Mouse (Mus musculus): ENCODE results near the gene Noxred1. TPM values are rescaled to one million over a fixed set of nuclear protein-coding genes. Genes with fewer than 3 reads are reported as not detected.

Gene Noxred1
- total and polyA plus RNA-seq, 3 experiments: 5.1 to 10.4 (median 6.9) TPM

DNA sequence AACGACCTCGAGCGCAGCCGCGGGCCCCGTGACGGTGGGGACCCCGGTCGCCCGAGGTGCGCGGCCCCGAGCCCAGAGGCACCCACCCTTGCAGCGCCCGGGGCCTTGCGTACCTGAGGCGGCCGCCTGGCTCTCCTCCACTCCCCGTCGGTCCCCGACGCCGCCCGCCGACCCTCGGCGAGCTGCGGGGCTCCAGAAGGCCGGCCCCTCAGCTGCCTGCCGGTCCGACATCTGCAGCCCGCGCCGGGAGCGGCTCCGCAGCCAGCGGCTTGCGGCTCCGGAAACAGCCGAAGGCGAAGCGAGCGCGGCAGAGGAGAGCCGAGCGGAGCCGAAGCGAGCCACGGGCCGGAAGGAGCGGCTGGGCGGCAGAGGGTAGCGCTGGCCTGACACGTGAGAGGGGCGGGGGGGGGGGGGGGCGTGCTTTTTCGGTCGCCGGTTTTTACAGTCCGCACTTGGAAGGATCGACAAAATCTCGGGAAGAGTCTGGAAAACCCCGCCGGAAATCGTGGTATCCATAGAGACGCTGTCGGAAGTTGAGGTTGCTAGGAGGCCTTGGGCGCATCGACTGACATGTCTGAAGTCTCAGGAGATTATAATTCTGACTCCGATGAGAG, 38.5 kb downstream of the Noxred1 start, which contains the start of gene Tmed8 (continued):
- TF ChIP-seq SMC3 (IDR thresholded peaks at IDR 0.05; ENCODE audit: low read depth, low read length): no peak
- no peak for TF ChIP-seq ZMIZ1 (IDR thresholded peaks at IDR 0.05; ENCODE audit: low read depth, low read length)
- TF ChIP-seq GABPA (IDR thresholded peaks at IDR 0.05; ENCODE audit: insufficient replicate concordance, low read depth, low read length): no peak
- TF ChIP-seq MEF2A (IDR thresholded peaks at IDR 0.05; ENCODE audit: borderline replicate concordance, low read depth, low read length): no peak
- TF ChIP-seq TCF12 (IDR thresholded peaks at IDR 0.05; ENCODE audit: low read depth, low read length): 0 out of 2 replicates have a peak, but pooled peaks have one; percentile 10
- TF ChIP-seq UBTF (IDR thresholded peaks at IDR 0.05; ENCODE audit: low read depth, low read length): peak; percentile 88
- no peak for TF ChIP-seq ZNF384 (IDR thresholded peaks at IDR 0.05; ENCODE audit: low read depth, low read length)
- TF ChIP-seq MAZ (IDR thresholded peaks at IDR 0.05; ENCODE audit: low read depth, low read length): 0 out of 2 replicates have a peak, but pooled peaks have one; percentile 39
- no peak for TF ChIP-seq MAX (IDR thresholded peaks at IDR 0.05; ENCODE audit: low read length)
- TF ChIP-seq NELFE (IDR thresholded peaks at IDR 0.05; ENCODE audit: low read depth, low read length): no peak

DNA sequence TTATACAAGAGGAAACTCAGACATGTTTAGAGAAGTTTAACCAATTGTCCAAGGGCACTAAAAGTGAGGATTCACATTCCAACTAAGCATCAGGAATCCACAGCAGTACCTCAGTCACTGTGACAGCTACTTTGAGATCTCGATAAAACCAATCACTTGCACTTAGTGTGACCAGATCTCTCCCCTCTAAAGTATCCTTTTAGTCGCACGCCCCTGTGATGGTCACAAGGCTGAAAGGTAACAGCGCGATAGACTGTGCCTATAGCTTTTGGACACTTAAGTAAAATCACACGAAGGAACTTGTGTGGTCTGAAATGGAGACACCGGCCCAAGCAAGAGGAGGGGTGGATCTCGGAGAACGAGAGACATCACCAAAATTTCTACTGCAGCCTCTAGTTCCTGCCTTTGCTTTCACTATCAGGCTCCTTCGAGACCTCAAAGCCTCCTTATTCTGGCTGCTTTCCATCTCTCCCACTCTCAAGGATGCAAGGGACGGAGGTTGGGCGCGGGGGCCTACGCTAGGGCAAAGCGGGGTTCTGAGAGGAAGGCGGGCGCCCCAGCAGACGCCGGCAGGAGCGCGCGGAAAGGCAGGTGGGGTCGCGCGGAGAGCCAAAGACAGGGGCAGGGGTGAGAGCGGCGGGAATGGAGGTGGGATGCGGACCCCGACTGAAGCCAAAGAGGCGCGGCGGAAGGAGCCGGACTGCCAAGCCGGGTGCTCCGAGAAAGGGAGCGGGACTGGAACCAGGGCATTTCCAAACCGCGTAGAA, 39.1 kb downstream of the Noxred1 start, which contains the start of gene Samd15:
Gene Samd15 (plus strand): TSS at position 518 of the 767 bp plus-strand sequence.
- DNase-seq (ENCODE audit: extremely low read depth): no peak
- H3K4me2 ChIP-seq (ENCODE audit: insufficient read depth, low read depth, poor library complexity, severe bottlenecking): peak within 1 kb of the TSS; percentile 90
- H3K9ac ChIP-seq (ENCODE audit: insufficient read depth, low read depth): peak within 1 kb of the TSS; percentile 98
- H3K4me1 ChIP-seq (ENCODE audit: control insufficient read depth in 1 of 2, insufficient read depth in 2 of 2): peaks cover 3 to 37% of the 10 kb centered on the region in 2 experiments; a peak in 3 of 4 replicates
- no peaks in the 10 kb centered on the region for H3K27me3 ChIP-seq (replicated peaks)
- H3K4me3 ChIP-seq (replicated peaks in 1 of 3; ENCODE audit: low read depth in 2 of 3, low read length in 2 of 3, poor library complexity in 1 of 3): peak within 1 kb of the TSS; percentile 96 to 99 (median 98)
- H3K27ac ChIP-seq (ENCODE audit: insufficient read depth, low read depth): peak within 1 kb of the TSS; percentile 81
- in situ Hi-C loops (cut with MboI; ENCODE audit: low pct_ligation_motif_present, low pct_unique_long_range_greater_than_20kb, low sequenced_read_pairs): no loop called here
- peaks cover 0 to 2% of the 10 kb centered on the region in 2 experiments for H3K36me3 ChIP-seq (replicated peaks in 1 of 2; ENCODE audit: control insufficient read depth in 1 of 2, insufficient read depth in 1 of 2, low read length in 1 of 2)
- dilution Hi-C loops (cut with MboI; ENCODE audit: extremely low pct_ligation_motif_present, extremely low pct_unique_long_range_greater_than_20kb, low sequenced_read_pairs): no loop called here
- peaks cover 31% of the 10 kb centered on the region for H3K79me2 ChIP-seq (replicated peaks; ENCODE audit: control insufficient read depth, extremely low read depth, insufficient read depth, poor library complexity, severe bottlenecking)
- TF ChIP-seq TCF12 (IDR thresholded peaks at IDR 0.05; ENCODE audit: low read depth, low read length) (peak; percentile 32; the same call in 1 of the 2 replicates), RCOR1 (conservative IDR thresholded peaks at IDR 0.05; ENCODE audit: low read depth, low read length) (no peak), NELFE (IDR thresholded peaks at IDR 0.05; ENCODE audit: low read depth, low read length) (peak; percentile 43; the same call in 1 of the 2 replicates), JUN (IDR thresholded peaks at IDR 0.05; ENCODE audit: insufficient read depth, low read depth, low read length) (no peak), BHLHE40 (IDR thresholded peaks at IDR 0.05; ENCODE audit: low read depth, low read length) (no peak), CHD2 (IDR thresholded peaks at IDR 0.05; ENCODE audit: low read length) (no peak), MEF2A (IDR thresholded peaks at IDR 0.05; ENCODE audit: borderline replicate concordance, low read depth, low read length) (0 out of 2 replicates have a peak, but pooled peaks have one; percentile 6), ZMIZ1 (IDR thresholded peaks at IDR 0.05; ENCODE audit: low read depth, low read length) (no peak), SIN3A (IDR thresholded peaks at IDR 0.05; ENCODE audit: low read length) (peak; percentile 12; the same call in 1 of the 2 replicates)
- no peaks in the 10 kb centered on the region for H3K9me3 ChIP-seq (replicated peaks; ENCODE audit: low read length)

Data from CH12.LX (cell line).